Mouse (Mus musculus) stomach, embryonic 14.5 days (tissue): ENCODE results near the gene Pgp. TPM values are rescaled to one million over a fixed set of nuclear protein-coding genes. Genes with fewer than 3 reads are reported as not detected.

Source experiments
- ATAC-seq: fragments of 200-750 bp; cut with Nextera tagmentation; 2 replicates; pipeline ENCODE4 v1.8.0; 2017; ENCODE audit warnings: low read depth, moderate TSS enrichment; ENCODE audit not compliant: insufficient number of reproducible peaks, insufficient read depth, low FRiP score
- H3K27ac ChIP-seq: fragments of 300-500 bp; sonication (generic); 2 replicates; pipeline ENCODE4 v1.5.1; 2014; ENCODE audit warnings: mild to moderate bottlenecking, low read length, moderate library complexity, mixed read lengths
- H3K27me3 ChIP-seq: fragments of 300-500 bp; sonication (generic); 2 replicates; pipeline ENCODE4 v1.6.1; 2014; ENCODE audit warnings: low read length, control low read depth, mixed read lengths; ENCODE audit not compliant: control insufficient read depth, insufficient read depth
- H3K36me3 ChIP-seq: fragments of 300-500 bp; sonication (generic); 2 replicates; pipeline ENCODE4 v1.6.1; 2014; ENCODE audit warnings: mild to moderate bottlenecking, control low read depth, low read length, moderate library complexity, mixed read lengths; ENCODE audit not compliant: control insufficient read depth, insufficient read depth
- H3K4me1 ChIP-seq: fragments of 300-500 bp; sonication (generic); 2 replicates; pipeline ENCODE4 v1.6.1; 2014; ENCODE audit warnings: low read length, control low read depth, mixed read lengths; ENCODE audit not compliant: control insufficient read depth, insufficient read depth
- H3K4me2 ChIP-seq: fragments of 300-500 bp; sonication (generic); replicated peaks from 2 replicates; pipeline ENCODE4 v1.6.1; 2014; ENCODE audit warnings: low read depth, low read length, control low read depth
- H3K4me3 ChIP-seq: fragments of 300-500 bp; sonication (generic); 2 replicates; pipeline ENCODE4 v1.5.1; 2014; ENCODE audit warnings: low read depth, low read length, control low read depth
- H3K9ac ChIP-seq: fragments of 300-500 bp; sonication (generic); replicated peaks from 2 replicates; pipeline ENCODE4 v1.6.1; 2014; ENCODE audit warnings: low read depth, mild to moderate bottlenecking, control low read depth, low read length, moderate library complexity, mixed read lengths
- H3K9me3 ChIP-seq: fragments of 300-500 bp; sonication (generic); 2 replicates; pipeline ENCODE4 v1.6.1; 2016; ENCODE audit warnings: low read depth, low read length, control low read depth; ENCODE audit not compliant: control insufficient read depth
- WGBS: fragments of 180-500 bp; shearing (Covaris S2); extraction: QIAGEN DNeasy Blood & Tissue Kit; methylation state at CpG from one replicate; pipeline ENCODE4 v1.1.7; 2014; 5-methylcytosine and 5-hydroxymethylcytosine counted together
- polyA plus RNA-seq: library from polyadenylated mRNA; unstranded; fragments of >200 nt; fragmentation: Nextera tagmentation; extraction: Ambion mirVana; gene quantifications from 2 replicates; pipeline ENCODE4 v1.2.1, GENCODE M21; 2014

Gene Pgp
- polyA plus RNA-seq, 1 experiment from 2014 or later, result 51.7 TPM

GRCm38 (mm10) chr17:24514270-24515257, 44.4 kb downstream of the Pgp start:
- H3K27me3 ChIP-seq, result no peaks in the 10 kb centered on the region
- peaks cover 66% of the 10 kb centered on the region for H3K36me3 ChIP-seq
- H3K4me1 ChIP-seq, result no peaks in the 10 kb centered on the region
- H3K4me3 ChIP-seq, result no peak overlapping the region
- no peak overlapping the region for H3K9ac ChIP-seq
- WGBS, result 87% methylated on average over 24 of the region's 24 CpGs
- peak overlapping the region; percentile 12; the same call in 1 of the 2 replicates for H3K27ac ChIP-seq
- H3K4me2 ChIP-seq, result no peak overlapping the region
- H3K9me3 ChIP-seq, result no peaks in the 10 kb centered on the region
- no peak for ATAC-seq

GRCm38 (mm10) chr17:24520450-24520849, 50.3 kb downstream of the Pgp start:
- Histone ChIP-seq H3K27ac (no peak overlapping the region), H3K36me3 (peaks cover 29% of the 10 kb centered on the region), H3K4me2 (no peak overlapping the region), H3K4me3 (no peak overlapping the region), H3K9me3 (no peaks in the 10 kb centered on the region), H3K4me1 (no peaks in the 10 kb centered on the region), H3K27me3 (no peaks in the 10 kb centered on the region), H3K9ac (no peak overlapping the region)
- no peak for ATAC-seq
- WGBS, result 87% methylated on average over 4 of the region's 4 CpGs

Other genes with a start within 250 kb of the Pgp start
- 11.9 and 12.3 TPM in 2 replicates for gene Tedc2, start 249.5 kb upstream of the Pgp start, polyA plus RNA-seq
- 57.6 and 67.1 TPM in 2 replicates for gene Ccnf, start 218.9 kb upstream of the Pgp start, polyA plus RNA-seq
- gene Abca17, start 119.3 kb upstream of the Pgp start, polyA plus RNA-seq, result not detected in 2 replicates
- gene Abca3, start 118.4 kb upstream of the Pgp start, polyA plus RNA-seq, result 16.3 and 16.4 TPM in 2 replicates
- gene Rnps1, start 55.8 kb upstream of the Pgp start, polyA plus RNA-seq, result 254 and 265 TPM in 2 replicates
- 98.1 and 112 TPM in 2 replicates for gene Eci1, start 43.8 kb upstream of the Pgp start, polyA plus RNA-seq
- 2.6 and 3.1 TPM in 2 replicates for gene Dnase1l2, start 27.3 kb upstream of the Pgp start, polyA plus RNA-seq
- 25.1 and 28.5 TPM in 2 replicates for gene E4f1, start 79 bp upstream of the Pgp start, polyA plus RNA-seq
- 0.56 TPM in 1 of 2 replicates, not detected in the other for gene Bricd5, start 3.5 kb downstream of the Pgp start, polyA plus RNA-seq
- 39.7 and 46.2 TPM in 2 replicates for gene Mlst8, start 8.7 kb downstream of the Pgp start, polyA plus RNA-seq
- gene Caskin1, start 18.2 kb downstream of the Pgp start, polyA plus RNA-seq, result 2.7 and 3.8 TPM in 2 replicates
- gene Traf7, start 57.5 kb downstream of the Pgp start, polyA plus RNA-seq, result 87.6 and 97.3 TPM in 2 replicates
- 3.0 and 3.2 TPM in 2 replicates for gene Rab26, start 63.8 kb downstream of the Pgp start, polyA plus RNA-seq
- 27.3 and 35.9 TPM in 2 replicates for gene Pkd1, start 79.4 kb downstream of the Pgp start, polyA plus RNA-seq
- 57.1 and 57.7 TPM in 2 replicates for gene Tsc2, start 162.2 kb downstream of the Pgp start, polyA plus RNA-seq
- gene Nthl1, start 162.3 kb downstream of the Pgp start, polyA plus RNA-seq, result 18.1 and 19.6 TPM in 2 replicates
- 44.9 and 47.7 TPM in 2 replicates for gene Slc9a3r2, start 179.9 kb downstream of the Pgp start, polyA plus RNA-seq
- gene Npw, start 188.1 kb downstream of the Pgp start, polyA plus RNA-seq, result 0.42 and 0.90 TPM in 2 replicates
- 24.8 and 26.5 TPM in 2 replicates for gene Zfp598, start 199.3 kb downstream of the Pgp start, polyA plus RNA-seq
- 5.6 and 6.3 TPM in 2 replicates for gene Syngr3, start 219.6 kb downstream of the Pgp start, polyA plus RNA-seq
- gene Gfer, start 225.8 kb downstream of the Pgp start, polyA plus RNA-seq, result 38.5 and 40.8 TPM in 2 replicates
- 3.2 and 3.8 TPM in 2 replicates for gene Noxo1, start 225.8 kb downstream of the Pgp start, polyA plus RNA-seq
- 67.8 and 72.1 TPM in 2 replicates for gene Tbl3, start 237.3 kb downstream of the Pgp start, polyA plus RNA-seq
- gene Rnf151, start 247.7 kb downstream of the Pgp start, polyA plus RNA-seq, result not detected in 2 replicates
- 1,483 and 1,587 TPM in 2 replicates for gene Rps2, start 247.7 kb downstream of the Pgp start, polyA plus RNA-seq